In genomic region chr1:38649174-38649573, GRCm38 (mm10) we compare ENCODE assay signal across 15 mouse cellular contexts.
"Had no signal": no experiment of that assay in that cellular context is flagged by ENCODE, and none has a peak within 500 bp of the region (broad histone marks: within the 10 kb centered on the region; RNA-seq: fewer than 3 reads in every experiment).

No protein-coding gene starts in this region.

- H3K4me3 ChIP-seq: megakaryocyte, embryonic 14.5 days; midbrain, embryonic 13.5 days; midbrain, embryonic 15.5 days; neural tube, embryonic 12.5 days; stomach, embryonic 15.5 days had no signal

- H3K9ac ChIP-seq: lung, embryonic 14.5 days; midbrain, embryonic 13.5 days; midbrain, embryonic 15.5 days; neural tube, embryonic 12.5 days; stomach, embryonic 15.5 days had no signal

- H3K27me3 ChIP-seq: megakaryocyte, embryonic 14.5 days; midbrain, embryonic 13.5 days; midbrain, embryonic 15.5 days; neural tube, embryonic 12.5 days; stomach, embryonic 15.5 days had no signal

- H3K4me2 ChIP-seq: lung, embryonic 14.5 days; midbrain, embryonic 11.5 days; midbrain, embryonic 13.5 days; midbrain, embryonic 15.5 days; neural tube, embryonic 12.5 days; stomach, embryonic 15.5 days had no signal

- H3K9me3 ChIP-seq: megakaryocyte, embryonic 14.5 days; midbrain, embryonic 13.5 days; midbrain, embryonic 15.5 days; neural tube, embryonic 12.5 days; stomach, embryonic 15.5 days had no signal

- H3K27ac ChIP-seq: macrophage; midbrain, embryonic 13.5 days; midbrain, embryonic 15.5 days; neural tube, embryonic 12.5 days; stomach, embryonic 15.5 days; stomach, postnatal 0 days had no signal

- H3K36me3 ChIP-seq: midbrain, embryonic 13.5 days; midbrain, embryonic 15.5 days; neural tube, embryonic 12.5 days; stomach, embryonic 15.5 days had no signal

- DNase-seq: lung, adult 18-20 months; lung, embryonic 14.5 days; lung, postnatal 14 days; lung, postnatal 36 days; right cerebral cortex, postnatal 14 days; thymus, postnatal 25 days; thymus, postnatal 4 days had no signal

- ATAC-seq: midbrain, embryonic 13.5 days; midbrain, embryonic 15.5 days had no signal

- H3K4me1 ChIP-seq: midbrain, embryonic 13.5 days; midbrain, embryonic 15.5 days; neural tube, embryonic 12.5 days; stomach, embryonic 15.5 days had no signal
